Mouse (Mus musculus) cortical plate, adult 2 months (tissue): Measurements from ENCODE around the gene Pfkfb4.

Source experiments
- CTCF ChIP-seq: fragments of 200-500 bp; IDR thresholded peaks from 2 replicates; pipeline ENCODE4 v1.5.1; 2011; ENCODE audit warnings: mild to moderate bottlenecking, control low read depth, low read length; ENCODE audit not compliant: insufficient read depth; ENCODE audit errors: extremely low read depth
- POLR2A ChIP-seq: fragments of 200-500 bp; IDR thresholded peaks from 2 replicates; pipeline ENCODE4 v1.6.1; 2011; ENCODE audit warnings: mild to moderate bottlenecking, low read length, control low read depth; ENCODE audit not compliant: insufficient read depth; ENCODE audit errors: extremely low read depth

GRCm38 (mm10) chr9:109081749-109082123, 90.2 kb downstream of the Pfkfb4 start:
- no peak for TF ChIP-seq POLR2A
- no peak for TF ChIP-seq CTCF
